Mouse (Mus musculus): ENCODE measurements around the gene Phlda1. TPM values are rescaled to one million over a fixed set of nuclear protein-coding genes. Genes with fewer than 3 reads are reported as not detected.
A peak's percentile ranks its signal among the peaks of the same experiment; 100 is the strongest.

Gene Phlda1
- total RNA-seq, 2 experiments from 2014 or later, result 13.5 to 13.6 TPM

GRCm38 (mm10) chr10:111504606-111505005, 1.5 kb upstream of the Phlda1 start:
- no peak for DNase-seq (ENCODE audit: low spot score in 2 of 2)

- DNase-seq (ENCODE audit: low spot score in 2 of 2), result no peak
These were observed 680 bp upstream of the Phlda1 start for GRCm38 (mm10) chr10:111505406-111505805.

GRCm38 (mm10) chr10:111506926-111507459, 907 bp downstream of the Phlda1 start:
- peak; percentile 28 to 56 for DNase-seq (ENCODE audit: low spot score in 2 of 2)

GRCm38 (mm10) chr10:111507460-111508211, 1.6 kb downstream of the Phlda1 start:
- peak in 1 of 2 experiments; percentile 48 for DNase-seq (ENCODE audit: low spot score in 2 of 2)

- DNase-seq (ENCODE audit: low spot score in 2 of 2), result no peak
These were observed 2.4 kb downstream of the Phlda1 start for GRCm38 (mm10) chr10:111508324-111509080.

GRCm38 (mm10) chr10:111509103-111509784, 3.2 kb downstream of the Phlda1 start:
- no peak for DNase-seq (ENCODE audit: low spot score in 2 of 2)

- no peak for DNase-seq (ENCODE audit: low spot score in 2 of 2)
These were observed 3.9 kb downstream of the Phlda1 start for GRCm38 (mm10) chr10:111509981-111510380.

GRCm38 (mm10) chr10:111510798-111511197, 4.7 kb downstream of the Phlda1 start:
- no peak for DNase-seq (ENCODE audit: low spot score in 2 of 2)

- no peak for DNase-seq (ENCODE audit: low spot score in 2 of 2)
These were observed 6.0 kb downstream of the Phlda1 start for GRCm38 (mm10) chr10:111512036-111512568.

GRCm38 (mm10) chr10:111514282-111514885, 8.3 kb downstream of the Phlda1 start:
- no peak for DNase-seq (ENCODE audit: low spot score in 2 of 2)

- DNase-seq (ENCODE audit: low spot score in 2 of 2), result no peak
These were observed 9.3 kb downstream of the Phlda1 start for GRCm38 (mm10) chr10:111515071-111516010.

GRCm38 (mm10) chr10:111516172-111516588, 10.1 kb downstream of the Phlda1 start:
- DNase-seq (ENCODE audit: low spot score in 2 of 2), result peak in 1 of 2 experiments; percentile 44

- DNase-seq (ENCODE audit: low spot score in 2 of 2), result no peak
These were observed 10.8 kb downstream of the Phlda1 start for GRCm38 (mm10) chr10:111516804-111517436.

GRCm38 (mm10) chr10:111518350-111518749, 12.3 kb downstream of the Phlda1 start:
- DNase-seq (ENCODE audit: low spot score in 2 of 2), result no peak

- no peak for DNase-seq (ENCODE audit: low spot score in 2 of 2)
These were observed 13.7 kb downstream of the Phlda1 start for GRCm38 (mm10) chr10:111519620-111520370.

- no peak for DNase-seq (ENCODE audit: low spot score in 2 of 2)
These were observed 14.5 kb downstream of the Phlda1 start for GRCm38 (mm10) chr10:111520621-111521020.

GRCm38 (mm10) chr10:111521636-111522035, 15.6 kb downstream of the Phlda1 start:
- no peak for DNase-seq (ENCODE audit: low spot score in 2 of 2)

GRCm38 (mm10) chr10:111522230-111522629, 16.1 kb downstream of the Phlda1 start:
- no peak for DNase-seq (ENCODE audit: low spot score in 2 of 2)
